ENCODE assay signal across 14 mouse cellular contexts in genomic region chr9:45731851-45732250, GRCm38 (mm10).
"Had no signal": no experiment of that assay in that cellular context is flagged by ENCODE, and none has a peak within 500 bp of the region (broad histone marks: within the 10 kb centered on the region; RNA-seq: fewer than 3 reads in every experiment).

No protein-coding gene starts in this region.

- H3K9ac ChIP-seq: limb, embryonic 12.5 days; liver, embryonic 13.5 days; liver, postnatal 0 days; lung, embryonic 15.5 days; midbrain, embryonic 12.5 days; neural tube, embryonic 13.5 days had no signal

- H3K27ac ChIP-seq: limb, embryonic 12.5 days; liver, embryonic 13.5 days; lung, embryonic 15.5 days; midbrain, embryonic 12.5 days; neural tube, embryonic 13.5 days had no signal

- H3K27me3 ChIP-seq: limb, embryonic 12.5 days; liver, embryonic 13.5 days; lung, embryonic 15.5 days; neural tube, embryonic 13.5 days had no signal

- H3K9me3 ChIP-seq: limb, embryonic 12.5 days; liver, embryonic 13.5 days; lung, embryonic 15.5 days; midbrain, embryonic 12.5 days; neural tube, embryonic 13.5 days had no signal

- H3K4me2 ChIP-seq: limb, embryonic 12.5 days; liver, embryonic 13.5 days; lung, embryonic 15.5 days; midbrain, embryonic 12.5 days; neural tube, embryonic 13.5 days had no signal

- H3K4me1 ChIP-seq: limb, embryonic 12.5 days; liver, embryonic 13.5 days; lung, embryonic 15.5 days; midbrain, embryonic 12.5 days had no signal

- DNase-seq: kidney, postnatal 10 days; kidney, postnatal 4 days; liver; liver, embryonic 13.5 days; liver, postnatal 0 days; lung, postnatal 14 days; right cerebral cortex, postnatal 25 days; thymus, postnatal 36 days had no signal

- H3K4me3 ChIP-seq: layer of hippocampus, adult 2 months; limb, embryonic 12.5 days; liver, embryonic 13.5 days; lung, embryonic 15.5 days; midbrain, embryonic 12.5 days; neural tube, embryonic 13.5 days had no signal

- ATAC-seq: liver, postnatal 0 days; midbrain, embryonic 16.5 days had no signal

- H3K36me3 ChIP-seq: limb, embryonic 12.5 days; liver, embryonic 13.5 days; lung, embryonic 15.5 days; midbrain, embryonic 12.5 days had no signal
